Mouse (Mus musculus): ENCODE measurements around the gene Pde6d.
A peak's percentile ranks its signal among the peaks of the same experiment; 100 is the strongest.

Gene Pde6d

GRCm38 (mm10) chr1:86586992-86587391, 4.6 kb upstream of the Pde6d start:
- peak; percentile 48; the same call in 1 of the 2 replicates for TF ChIP-seq GATA4 (IDR thresholded peaks at IDR 0.05; ENCODE audit: insufficient replicate concordance, low read length)

GRCm38 (mm10) chr1:86583709-86584108, 1.3 kb upstream of the Pde6d start:
- TF ChIP-seq GATA4 (IDR thresholded peaks at IDR 0.05; ENCODE audit: insufficient replicate concordance, low read length) = no peak

- TF ChIP-seq GATA4 (IDR thresholded peaks at IDR 0.05; ENCODE audit: insufficient replicate concordance, low read length) = no peak; the same call in 1 of the 2 replicates
Measured at GRCm38 (mm10) chr1:86581692-86582450, 558 bp downstream of the Pde6d start.

- TF ChIP-seq GATA4 (IDR thresholded peaks at IDR 0.05; ENCODE audit: insufficient replicate concordance, low read length) = no peak
Measured at GRCm38 (mm10) chr1:86580426-86580825, 2.0 kb downstream of the Pde6d start.

- no peak for TF ChIP-seq GATA4 (IDR thresholded peaks at IDR 0.05; ENCODE audit: insufficient replicate concordance, low read length)
Measured at GRCm38 (mm10) chr1:86571941-86572340, 10.5 kb downstream of the Pde6d start.

GRCm38 (mm10) chr1:86571381-86571780, 11.0 kb downstream of the Pde6d start:
- no peak for TF ChIP-seq GATA4 (IDR thresholded peaks at IDR 0.05; ENCODE audit: insufficient replicate concordance, low read length)

GRCm38 (mm10) chr1:86569292-86569860, 13.1 kb downstream of the Pde6d start:
- no peak for TF ChIP-seq GATA4 (IDR thresholded peaks at IDR 0.05; ENCODE audit: insufficient replicate concordance, low read length)

- TF ChIP-seq GATA4 (IDR thresholded peaks at IDR 0.05; ENCODE audit: insufficient replicate concordance, low read length) = no peak
Measured at GRCm38 (mm10) chr1:86568409-86568808, 14.0 kb downstream of the Pde6d start.

- no peak for TF ChIP-seq GATA4 (IDR thresholded peaks at IDR 0.05; ENCODE audit: insufficient replicate concordance, low read length)
Measured at GRCm38 (mm10) chr1:86562663-86563062, 19.8 kb downstream of the Pde6d start.

GRCm38 (mm10) chr1:86559232-86559631, 23.2 kb downstream of the Pde6d start:
- TF ChIP-seq GATA4 (IDR thresholded peaks at IDR 0.05; ENCODE audit: insufficient replicate concordance, low read length) = no peak

GRCm38 (mm10) chr1:86557872-86558271, 24.6 kb downstream of the Pde6d start:
- TF ChIP-seq GATA4 (IDR thresholded peaks at IDR 0.05; ENCODE audit: insufficient replicate concordance, low read length) = no peak; the same call in 1 of the 2 replicates

- TF ChIP-seq GATA4 (IDR thresholded peaks at IDR 0.05; ENCODE audit: insufficient replicate concordance, low read length) = no peak
Measured at GRCm38 (mm10) chr1:86555665-86556064, 26.8 kb downstream of the Pde6d start.

GRCm38 (mm10) chr1:86551877-86552276, 30.6 kb downstream of the Pde6d start:
- TF ChIP-seq GATA4 (IDR thresholded peaks at IDR 0.05; ENCODE audit: insufficient replicate concordance, low read length) = no peak

GRCm38 (mm10) chr1:86551299-86551698, 31.1 kb downstream of the Pde6d start:
- no peak for TF ChIP-seq GATA4 (IDR thresholded peaks at IDR 0.05; ENCODE audit: insufficient replicate concordance, low read length)

GRCm38 (mm10) chr1:86546797-86547196, 35.6 kb downstream of the Pde6d start:
- no peak for TF ChIP-seq GATA4 (IDR thresholded peaks at IDR 0.05; ENCODE audit: insufficient replicate concordance, low read length)

GRCm38 (mm10) chr1:86542584-86542983, 39.8 kb downstream of the Pde6d start:
- TF ChIP-seq GATA4 (IDR thresholded peaks at IDR 0.05; ENCODE audit: insufficient replicate concordance, low read length) = no peak

GRCm38 (mm10) chr1:86538383-86538782, 44.0 kb downstream of the Pde6d start:
- TF ChIP-seq GATA4 (IDR thresholded peaks at IDR 0.05; ENCODE audit: insufficient replicate concordance, low read length) = no peak
